Mouse (Mus musculus): Measurements from ENCODE around the gene Tbx2. TPM values are rescaled to one million over a fixed set of nuclear protein-coding genes. Genes with fewer than 3 reads are reported as not detected.

Gene Tbx2
- total and polyA plus RNA-seq, 3 experiments = 5.5 to 7.5 (median 5.7) TPM

DNA sequence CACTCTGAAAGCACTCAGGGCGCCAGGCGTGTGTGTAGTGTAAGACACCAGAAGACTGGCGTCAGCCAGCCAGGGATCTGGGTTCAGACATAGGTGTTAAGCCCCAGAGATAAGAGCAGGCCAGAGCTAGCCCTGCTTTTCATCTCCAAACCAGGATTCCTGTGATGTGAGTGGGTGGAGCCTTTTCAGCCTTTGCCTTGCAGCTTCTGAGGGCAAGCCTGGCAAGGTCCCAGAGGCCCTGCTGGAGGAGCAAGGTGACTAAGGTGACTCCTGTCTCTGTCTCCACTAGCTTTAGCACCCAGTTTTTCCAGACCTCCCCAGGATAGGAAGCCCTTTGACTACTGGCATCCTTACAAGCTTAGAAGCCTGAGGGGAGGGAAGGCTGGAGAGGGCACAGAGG lies 13.9 kb upstream of the Tbx2 start:
- Histone ChIP-seq H3K27me3 (ENCODE audit: control insufficient read depth, insufficient read depth, low read length) (no peaks in the 10 kb centered on the region), H3K79me2 (replicated peaks; ENCODE audit: control insufficient read depth, insufficient read depth, low read length) (no peaks in the 10 kb centered on the region), H3K27ac (no peak overlapping the region), H3K9ac (ENCODE audit: low read depth, low read length) (no peak overlapping the region), H3K4me3 (no peak overlapping the region), H3K4me1 (ENCODE audit: control insufficient read depth, insufficient read depth, low read length) (no peaks in the 10 kb centered on the region), H3K36me3 (ENCODE audit: control insufficient read depth, insufficient read depth, low read length) (no peaks in the 10 kb centered on the region)
- no peak for DNase-seq
- 79% methylated on average over 3 of the region's 3 CpGs for WGBS
- intact Hi-C loops (cut with DNase I) = no loop called here
- TF ChIP-seq EP300 (IDR thresholded peaks at IDR 0.05; ENCODE audit: insufficient read depth, low read depth, low read length) (no peak), POLR2A (IDR thresholded peaks at IDR 0.05; ENCODE audit: insufficient read depth, low read depth, low read length) (no peak), CTCF (IDR thresholded peaks at IDR 0.05) (no peak)

- H3K4me1 ChIP-seq (ENCODE audit: control insufficient read depth, insufficient read depth, low read length) = no peaks in the 10 kb centered on the region
Measured at GRCm38 (mm10) chr11:85820959-85821358, 11.4 kb upstream of the Tbx2 start.

GRCm38 (mm10) chr11:85821659-85822058 lies 10.7 kb upstream of the Tbx2 start:
- Histone ChIP-seq H3K36me3 (ENCODE audit: control insufficient read depth, insufficient read depth, low read length) (no peaks in the 10 kb centered on the region), H3K79me2 (replicated peaks; ENCODE audit: control insufficient read depth, insufficient read depth, low read length) (no peaks in the 10 kb centered on the region), H3K4me1 (ENCODE audit: control insufficient read depth, insufficient read depth, low read length) (no peaks in the 10 kb centered on the region), H3K27me3 (ENCODE audit: control insufficient read depth, insufficient read depth, low read length) (no peaks in the 10 kb centered on the region), H3K27ac (no peak overlapping the region), H3K4me3 (no peak overlapping the region), H3K9ac (ENCODE audit: low read depth, low read length) (no peak overlapping the region)
- intact Hi-C loops (cut with DNase I) = loop anchor here (2.0 to 5.0 kb wide), 5 partner anchors 59 to 439 kb away; no protein-coding TSS in a partner anchor
- TF ChIP-seq CTCF (IDR thresholded peaks at IDR 0.05) = no peak
- no peak for TF ChIP-seq EP300 (IDR thresholded peaks at IDR 0.05; ENCODE audit: insufficient read depth, low read depth, low read length)
- TF ChIP-seq POLR2A (IDR thresholded peaks at IDR 0.05; ENCODE audit: insufficient read depth, low read depth, low read length) = no peak
- DNase-seq = no peak
- 86% methylated on average over 9 of the region's 9 CpGs for WGBS

More at GRCm38 (mm10) chr11:85820959-85821358, 11.4 kb upstream of the Tbx2 start:
- WGBS = 79% methylated on average over 3 of the region's 3 CpGs
- Histone ChIP-seq H3K27ac (peak overlapping the region; percentile 17; the same call in 1 of the 2 replicates), H3K27me3 (ENCODE audit: control insufficient read depth, insufficient read depth, low read length) (no peaks in the 10 kb centered on the region), H3K36me3 (ENCODE audit: control insufficient read depth, insufficient read depth, low read length) (no peaks in the 10 kb centered on the region), H3K4me3 (no peak overlapping the region), H3K79me2 (replicated peaks; ENCODE audit: control insufficient read depth, insufficient read depth, low read length) (no peaks in the 10 kb centered on the region), H3K9ac (ENCODE audit: low read depth, low read length) (no peak overlapping the region)
- intact Hi-C loops (cut with DNase I) = loop anchor here (5.0 kb wide), 4 partner anchors 59 to 439 kb away; no protein-coding TSS in a partner anchor
- TF ChIP-seq EP300 (IDR thresholded peaks at IDR 0.05; ENCODE audit: insufficient read depth, low read depth, low read length) (no peak), CTCF (IDR thresholded peaks at IDR 0.05) (0 out of 2 replicates have a peak, but pooled peaks have one; percentile 11)
- no peak for DNase-seq

GRCm38 (mm10) chr11:85823181-85823580 lies 9.2 kb upstream of the Tbx2 start:
- no peaks in the 10 kb centered on the region for H3K36me3 ChIP-seq (ENCODE audit: control insufficient read depth, insufficient read depth, low read length)
- H3K9ac ChIP-seq (ENCODE audit: low read depth, low read length) = no peak overlapping the region
- peak; percentile 75; the same call in 1 of the 2 replicates for TF ChIP-seq EP300 (IDR thresholded peaks at IDR 0.05; ENCODE audit: insufficient read depth, low read depth, low read length)
- no peak for TF ChIP-seq POLR2A (IDR thresholded peaks at IDR 0.05; ENCODE audit: insufficient read depth, low read depth, low read length)
- peak; percentile 97 for TF ChIP-seq CTCF (IDR thresholded peaks at IDR 0.05)
- H3K27ac ChIP-seq = no peak overlapping the region
- WGBS = 22% methylated on average over 6 of the region's 6 CpGs
- DNase-seq = peak; percentile 83 to 90
- H3K79me2 ChIP-seq (replicated peaks; ENCODE audit: control insufficient read depth, insufficient read depth, low read length) = no peaks in the 10 kb centered on the region
- H3K27me3 ChIP-seq (ENCODE audit: control insufficient read depth, insufficient read depth, low read length) = no peaks in the 10 kb centered on the region
- H3K4me1 ChIP-seq (ENCODE audit: control insufficient read depth, insufficient read depth, low read length) = no peaks in the 10 kb centered on the region
- intact Hi-C loops (cut with DNase I) = loop anchor here (2.0 to 5.0 kb wide), 5 partner anchors 61 to 441 kb away; no protein-coding TSS in a partner anchor
- no peak overlapping the region for H3K4me3 ChIP-seq

GRCm38 (mm10) chr11:85823794-85824193 lies 8.6 kb upstream of the Tbx2 start:
- intact Hi-C loops (cut with DNase I) = loop anchor here (2.0 to 5.0 kb wide), 5 partner anchors 61 to 441 kb away; no protein-coding TSS in a partner anchor
- H3K27me3 ChIP-seq (ENCODE audit: control insufficient read depth, insufficient read depth, low read length) = no peaks in the 10 kb centered on the region
- H3K4me3 ChIP-seq = no peak overlapping the region
- DNase-seq = no peak
- H3K79me2 ChIP-seq (replicated peaks; ENCODE audit: control insufficient read depth, insufficient read depth, low read length) = no peaks in the 10 kb centered on the region
- H3K36me3 ChIP-seq (ENCODE audit: control insufficient read depth, insufficient read depth, low read length) = no peaks in the 10 kb centered on the region
- TF ChIP-seq CTCF (IDR thresholded peaks at IDR 0.05) = no peak
- WGBS = 92% methylated on average over 4 of the region's 4 CpGs
- H3K9ac ChIP-seq (ENCODE audit: low read depth, low read length) = no peak overlapping the region
- no peak overlapping the region for H3K27ac ChIP-seq
- no peaks in the 10 kb centered on the region for H3K4me1 ChIP-seq (ENCODE audit: control insufficient read depth, insufficient read depth, low read length)

GRCm38 (mm10) chr11:85825031-85825430 lies 7.3 kb upstream of the Tbx2 start:
- Histone ChIP-seq H3K4me3 (no peak overlapping the region), H3K4me1 (ENCODE audit: control insufficient read depth, insufficient read depth, low read length) (0 out of 2 replicates have a peak, but pooled peaks cover 1% of the 10 kb centered on the region), H3K27ac (no peak overlapping the region), H3K36me3 (ENCODE audit: control insufficient read depth, insufficient read depth, low read length) (no peaks in the 10 kb centered on the region), H3K9ac (ENCODE audit: low read depth, low read length) (no peak overlapping the region), H3K27me3 (ENCODE audit: control insufficient read depth, insufficient read depth, low read length) (peaks cover 4% of the 10 kb centered on the region; the same call in 1 of the 2 replicates), H3K79me2 (replicated peaks; ENCODE audit: control insufficient read depth, insufficient read depth, low read length) (no peaks in the 10 kb centered on the region)
- DNase-seq = no peak
- TF ChIP-seq CTCF (IDR thresholded peaks at IDR 0.05) (no peak), EP300 (IDR thresholded peaks at IDR 0.05; ENCODE audit: insufficient read depth, low read depth, low read length) (no peak), POLR2A (IDR thresholded peaks at IDR 0.05; ENCODE audit: insufficient read depth, low read depth, low read length) (no peak)
- 90% methylated on average over 10 of the region's 10 CpGs for WGBS
- intact Hi-C loops (cut with DNase I) = no loop called here

All from heart, adult 2 months (tissue).